Mouse (Mus musculus): ENCODE measurements around the gene Decr2.

DNA sequence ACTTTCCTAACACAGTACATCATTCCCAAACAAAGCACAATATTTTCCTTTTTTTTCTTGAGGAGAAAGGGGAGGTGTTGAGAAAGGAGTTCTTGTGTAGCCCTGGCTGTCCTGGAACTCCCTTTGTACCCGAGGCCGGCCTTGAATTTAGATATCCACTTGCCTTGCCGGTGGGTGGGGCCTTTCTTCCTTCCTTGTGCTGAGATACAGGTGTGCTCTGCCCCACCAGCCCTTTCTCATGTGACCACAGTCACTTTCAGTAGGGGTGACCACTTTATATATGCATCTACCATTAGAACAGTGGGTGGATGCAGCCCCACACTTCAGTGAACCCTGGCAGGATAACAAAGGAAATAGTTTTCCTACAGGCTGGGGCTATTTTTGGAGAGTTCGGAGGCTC is 21.6 kb upstream of the Decr2 start:
- TF ChIP-seq CHD2 (IDR thresholded peaks at IDR 0.05; ENCODE audit: low read depth, low read length) (no peak), ZNF384 (IDR thresholded peaks at IDR 0.05; ENCODE audit: low read depth, low read length) (no peak), ZC3H11A (IDR thresholded peaks at IDR 0.05; ENCODE audit: borderline replicate concordance, low read depth, low read length) (no peak), HCFC1 (IDR thresholded peaks at IDR 0.05; ENCODE audit: borderline replicate concordance, insufficient read depth, low read length) (no peak), MAFK (IDR thresholded peaks at IDR 0.05; ENCODE audit: insufficient read depth, low read depth, low read length) (no peak)

Measured in ES-E14 (cell line).